Mouse (Mus musculus) testis, adult 2 months (tissue): ENCODE measurements around the gene Fgf22. TPM values are rescaled to one million over a fixed set of nuclear protein-coding genes. Genes with fewer than 3 reads are reported as not detected.

Source experiments
- H3K27ac ChIP-seq: fragments of 200-500 bp; 2 replicates; pipeline ENCODE4 v1.5.1; 2012; ENCODE audit warnings: low read depth, low read length; ENCODE audit not compliant: control insufficient read depth, insufficient read depth
- H3K27me3 ChIP-seq: fragments of 200-500 bp; 2 replicates; pipeline ENCODE4 v1.6.1; 2012; ENCODE audit warnings: mild to moderate bottlenecking, low read length, moderate library complexity; ENCODE audit not compliant: control insufficient read depth, insufficient read depth
- H3K36me3 ChIP-seq: fragments of 200-500 bp; 2 replicates; pipeline ENCODE4 v1.6.1; 2012; ENCODE audit warnings: mild to moderate bottlenecking, low read length; ENCODE audit not compliant: control insufficient read depth, insufficient read depth
- H3K4me1 ChIP-seq: fragments of 200-500 bp; 2 replicates; pipeline ENCODE4 v1.6.1; 2012; ENCODE audit warnings: low read length; ENCODE audit not compliant: control insufficient read depth, insufficient read depth
- H3K4me3 ChIP-seq: fragments of 200-500 bp; 2 replicates; pipeline ENCODE4 v1.5.1; 2012; ENCODE audit warnings: low read depth, mild to moderate bottlenecking, low read length, moderate library complexity, mixed read lengths; ENCODE audit not compliant: control insufficient read depth
- CTCF ChIP-seq: fragments of 200-500 bp; IDR thresholded peaks from 2 replicates; pipeline ENCODE4 v1.5.1; 2012; ENCODE audit warnings: low read depth, mild to moderate bottlenecking, inconsistent platforms, low read length, moderate library complexity; ENCODE audit not compliant: control insufficient read depth, insufficient read depth, insufficient replicate concordance
- POLR2A ChIP-seq: fragments of 200-500 bp; IDR thresholded peaks from 2 replicates; pipeline ENCODE4 v1.6.1; 2012; ENCODE audit warnings: low read depth, mild to moderate bottlenecking, inconsistent platforms, low read length, moderate library complexity; ENCODE audit not compliant: control insufficient read depth
- polyA plus RNA-seq: library from polyadenylated mRNA; depleted of rRNA; stranded (reverse); fragments of >200 nt; gene quantifications from 2 replicates; pipeline ENCODE4 v1.2.3, GENCODE M21; 2012

Gene Fgf22
- polyA plus RNA-seq, 1 experiment = 0.28 TPM

DNA sequence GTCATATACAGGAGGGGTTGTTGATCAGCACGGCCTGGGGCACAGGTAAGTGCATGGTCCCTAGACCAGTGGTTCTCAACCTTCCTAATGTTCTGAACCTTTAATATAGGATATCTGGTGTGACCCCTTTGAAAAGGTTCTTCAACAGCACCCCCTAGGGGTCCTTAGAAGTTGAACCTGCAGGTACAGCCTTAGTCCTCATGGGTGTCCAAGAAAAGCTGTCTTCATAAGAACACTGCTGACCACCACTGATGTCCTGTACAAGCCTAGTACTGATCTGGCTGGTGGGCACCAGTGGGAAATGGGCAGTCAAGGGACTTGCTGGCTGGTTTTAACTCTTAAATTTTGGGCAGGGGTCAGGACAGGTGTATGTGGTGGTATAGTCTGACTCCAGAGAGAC lies 42.8 kb upstream of the Fgf22 start:
- Histone ChIP-seq H3K27me3 (no peaks in the 10 kb centered on the region), H3K4me1 (peaks cover 15% of the 10 kb centered on the region), H3K36me3 (no peaks in the 10 kb centered on the region; the same call in 1 of the 2 replicates), H3K4me3 (no peak overlapping the region), H3K27ac (no peak overlapping the region)
- TF ChIP-seq CTCF (no peak), POLR2A (no peak)

DNA sequence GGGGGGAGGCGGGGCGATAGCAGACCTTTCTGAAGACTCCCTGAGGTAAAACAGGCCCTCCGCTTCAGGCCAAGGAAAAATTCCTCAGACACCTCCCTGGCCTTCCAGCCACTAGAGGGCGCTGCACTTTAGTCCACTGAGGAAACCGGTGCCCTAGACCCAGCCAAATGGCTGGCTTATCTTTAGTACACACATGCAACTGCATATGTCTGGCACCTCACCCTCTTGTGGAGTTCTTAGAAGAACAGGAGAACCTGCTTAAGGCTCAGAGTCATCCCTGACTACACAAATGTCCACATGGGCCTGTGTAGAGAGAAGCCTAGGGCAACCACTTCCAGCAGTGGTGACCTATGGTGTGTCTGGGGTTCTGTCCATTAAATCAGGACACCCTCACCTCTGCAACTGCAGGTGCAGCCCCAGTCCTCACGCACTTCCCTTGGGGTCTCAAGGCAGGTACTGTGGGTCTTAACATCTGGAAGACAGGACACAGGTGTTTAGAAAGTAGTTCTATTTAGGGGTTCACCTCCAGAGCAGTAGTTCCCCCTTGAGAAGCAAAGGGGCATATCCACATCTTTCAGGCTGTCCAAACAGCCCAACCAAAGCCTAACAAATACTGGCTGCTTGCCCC lies 42.3 kb upstream of the Fgf22 start:
- H3K27ac ChIP-seq = no peak overlapping the region
- H3K4me3 ChIP-seq = no peak overlapping the region
- TF ChIP-seq CTCF = peak; percentile 71; the same call in 1 of the 2 replicates
- no peak for TF ChIP-seq POLR2A
- H3K36me3 ChIP-seq = no peaks in the 10 kb centered on the region; the same call in 1 of the 2 replicates
- no peaks in the 10 kb centered on the region for H3K27me3 ChIP-seq
- H3K4me1 ChIP-seq = peaks cover 20% of the 10 kb centered on the region

DNA sequence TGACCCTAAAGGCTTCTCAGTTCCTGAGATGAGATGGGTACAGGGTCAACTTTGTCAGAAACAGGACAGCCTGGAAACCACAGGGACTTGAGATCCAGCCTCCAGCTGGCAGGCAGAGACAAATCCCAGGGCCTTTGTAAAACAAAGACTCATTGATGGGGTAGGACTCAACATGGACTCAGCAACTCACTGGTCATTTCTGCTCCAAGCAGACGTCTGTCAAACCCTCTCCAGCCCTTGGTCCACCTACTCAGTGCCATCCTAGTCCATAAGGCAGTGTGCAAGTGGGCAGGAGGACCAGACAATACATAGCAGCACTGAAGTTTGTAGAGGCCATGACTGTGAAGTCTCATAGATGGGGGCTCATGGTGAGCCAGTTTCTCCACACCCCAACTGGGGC lies 41.7 kb upstream of the Fgf22 start:
- Histone ChIP-seq H3K4me3 (no peak overlapping the region), H3K4me1 (peaks cover 21% of the 10 kb centered on the region), H3K27me3 (no peaks in the 10 kb centered on the region), H3K27ac (no peak overlapping the region), H3K36me3 (no peaks in the 10 kb centered on the region; the same call in 1 of the 2 replicates)
- TF ChIP-seq POLR2A (no peak), CTCF (no peak)

DNA sequence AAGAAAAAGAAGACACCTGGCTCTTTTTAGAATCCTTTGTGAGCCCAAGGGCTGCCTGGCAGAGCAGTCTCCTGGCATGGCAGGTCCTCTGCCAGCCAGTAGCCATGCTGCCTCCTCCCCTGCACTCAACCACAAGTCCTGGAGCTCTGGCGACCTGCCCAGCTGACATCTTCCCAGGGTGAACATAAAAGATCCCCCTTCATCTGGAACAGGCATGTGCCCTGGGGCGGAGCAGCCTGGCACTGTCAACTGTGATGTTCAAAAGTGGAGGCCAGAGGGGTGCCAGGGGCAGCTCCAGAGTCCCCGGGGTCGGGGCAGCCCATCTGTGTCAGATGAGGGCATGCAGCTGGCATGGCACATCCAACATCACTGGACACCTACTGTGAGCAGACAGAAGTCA lies 39.9 kb upstream of the Fgf22 start:
- Histone ChIP-seq H3K4me1 (peaks cover 16% of the 10 kb centered on the region), H3K27ac (no peak overlapping the region), H3K27me3 (no peaks in the 10 kb centered on the region), H3K4me3 (no peak overlapping the region), H3K36me3 (no peaks in the 10 kb centered on the region)
- TF ChIP-seq CTCF (no peak), POLR2A (no peak)

DNA sequence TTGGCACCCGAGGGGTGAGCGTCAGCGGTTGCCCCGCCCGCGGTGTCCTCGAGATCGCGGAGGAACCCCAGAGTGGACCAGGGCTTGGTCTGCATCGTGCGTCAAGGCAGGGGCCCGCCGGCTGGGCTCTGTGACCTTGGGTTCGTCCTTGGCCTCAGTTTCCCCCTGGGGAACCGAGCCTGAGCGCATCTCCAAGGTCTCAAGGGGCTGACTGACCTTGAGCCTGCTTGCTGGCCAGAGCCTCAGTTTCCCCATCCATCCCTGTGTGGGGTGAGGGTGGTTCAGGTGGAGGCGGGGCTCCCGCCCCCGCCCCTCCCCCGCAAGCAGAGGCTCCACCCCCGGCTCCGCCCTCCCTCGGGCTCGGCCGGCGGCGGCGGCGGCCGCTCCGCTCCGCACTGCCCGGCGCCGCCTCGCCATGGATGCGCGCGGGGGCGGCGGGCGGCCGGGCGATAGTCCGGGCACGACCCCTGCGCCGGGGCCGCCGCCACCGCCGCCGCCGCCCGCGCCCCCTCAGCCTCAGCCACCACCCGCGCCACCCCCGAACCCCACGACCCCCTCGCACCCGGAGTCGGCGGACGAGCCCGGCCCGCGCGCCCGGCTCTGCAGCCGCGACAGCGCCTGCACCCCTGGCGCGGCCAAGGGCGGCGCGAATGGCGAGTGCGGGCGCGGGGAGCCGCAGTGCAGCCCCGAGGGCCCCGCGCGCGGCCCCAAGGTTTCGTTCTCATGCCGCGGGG lies 38.5 kb upstream of the Fgf22 start, which contains the start of gene Hcn2:
Gene Hcn2, plus strand, starts transcription at position 381 of the 734 bp plus-strand sequence.
- no peaks in the 10 kb centered on the region for H3K36me3 ChIP-seq
- no peak for TF ChIP-seq POLR2A
- no peak for TF ChIP-seq CTCF
- no peaks in the 10 kb centered on the region for H3K27me3 ChIP-seq
- peaks cover 16% of the 10 kb centered on the region for H3K4me1 ChIP-seq
- H3K4me3 ChIP-seq = peak within 1 kb of the TSS; percentile 39
- H3K27ac ChIP-seq = no peak within 1 kb of the TSS

DNA sequence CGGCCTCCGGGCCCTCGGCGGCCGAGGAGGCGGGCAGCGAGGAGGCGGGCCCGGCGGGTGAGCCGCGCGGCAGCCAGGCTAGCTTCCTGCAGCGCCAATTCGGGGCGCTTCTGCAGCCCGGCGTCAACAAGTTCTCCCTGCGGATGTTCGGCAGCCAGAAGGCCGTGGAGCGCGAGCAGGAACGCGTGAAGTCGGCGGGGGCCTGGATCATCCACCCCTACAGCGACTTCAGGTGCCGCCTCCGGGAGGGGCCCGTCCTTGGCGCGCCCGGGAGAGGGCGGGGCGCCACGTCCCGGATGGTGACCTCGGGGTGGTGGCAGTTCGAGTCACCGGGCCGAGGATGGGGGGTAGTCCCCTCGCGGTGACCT lies 37.9 kb upstream of the Fgf22 start:
- Histone ChIP-seq H3K27me3 (no peaks in the 10 kb centered on the region), H3K4me3 (peak overlapping the region; percentile 32; the same call in 1 of the 2 replicates), H3K27ac (no peak overlapping the region), H3K36me3 (no peaks in the 10 kb centered on the region), H3K4me1 (peaks cover 16% of the 10 kb centered on the region)
- TF ChIP-seq CTCF = no peak
- no peak for TF ChIP-seq POLR2A

DNA sequence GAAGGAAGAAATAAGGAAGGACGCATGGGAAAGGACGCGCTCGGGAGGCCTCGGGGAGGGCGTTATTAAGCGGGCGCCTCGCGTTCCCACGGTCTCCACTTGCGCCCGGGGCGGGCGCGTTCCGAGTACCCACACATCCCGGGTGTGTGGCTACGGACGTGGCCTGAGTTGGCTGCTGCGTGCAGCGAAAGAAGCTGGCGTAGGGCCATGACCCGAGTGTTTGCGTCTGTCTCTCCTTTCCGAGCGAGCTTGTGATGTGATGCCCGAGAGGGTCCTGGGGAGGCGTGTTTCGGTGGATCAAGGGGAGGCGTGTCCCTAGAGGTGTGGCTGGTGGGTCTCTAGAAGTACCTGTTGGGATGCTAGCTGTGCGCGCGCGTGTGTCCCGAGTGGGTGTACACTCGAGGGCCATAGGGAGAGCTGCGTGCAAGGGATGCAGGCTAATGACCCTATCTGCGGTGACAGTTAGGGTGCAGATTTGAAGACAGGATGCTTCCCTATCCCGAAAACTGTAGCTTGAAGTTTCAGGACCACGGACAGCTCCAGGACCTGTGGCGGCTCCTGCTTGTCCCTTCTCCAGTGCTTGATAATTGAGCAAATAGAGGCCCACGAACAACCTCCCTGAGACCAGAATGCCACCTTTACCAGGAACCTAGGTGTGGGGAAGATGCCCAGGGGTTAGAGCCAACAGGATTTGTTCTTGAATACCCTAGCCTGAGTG lies 37.1 kb upstream of the Fgf22 start:
- Histone ChIP-seq H3K36me3 (no peaks in the 10 kb centered on the region), H3K4me3 (no peak overlapping the region; the same call in 1 of the 2 replicates), H3K4me1 (peaks cover 16% of the 10 kb centered on the region), H3K27ac (no peak overlapping the region), H3K27me3 (no peaks in the 10 kb centered on the region)
- no peak for TF ChIP-seq POLR2A
- no peak for TF ChIP-seq CTCF
